Mouse (Mus musculus) mouse trophoblast stem cell (cell line): ENCODE measurements around the gene Vmn1r159.
"Not testable (repeated sequence)": the region's sequence is repeated elsewhere in the genome, so short reads cannot be mapped to it uniquely, and the experiment has no call there.

Experiments
- in situ Hi-C, 2 experiments: fragments of 300-500 bp; cut with MseI, MboI; formaldehyde crosslinking; loops; 2 replicates in 1 of 2; 3 replicates in 1 of 2; pipeline ENCODE4 v1.15.1; 2025

Gene Vmn1r159

DNA sequence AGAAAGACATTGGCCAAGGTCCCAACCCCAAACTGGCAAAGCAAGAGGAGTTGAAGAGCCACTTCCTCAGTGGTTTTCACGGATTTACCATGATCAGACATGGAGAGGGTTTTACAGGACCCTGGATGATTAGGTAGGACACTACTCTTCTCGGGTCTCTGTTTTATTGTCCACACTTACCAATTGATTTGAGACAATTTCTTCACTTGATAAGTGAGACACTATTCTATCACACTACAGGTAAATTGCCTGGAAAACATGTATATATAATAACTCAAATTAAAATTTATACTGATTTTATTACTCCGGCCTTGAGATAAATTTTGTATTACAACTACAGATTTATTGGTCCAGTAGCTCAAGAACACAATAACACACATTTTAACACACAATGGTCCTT lies at the start of gene Vmn1r159:
Gene Vmn1r159, minus strand, starts transcription at position 101 of the 400 bp plus-strand sequence.
- in situ Hi-C loops: not testable (repeated sequence)

- in situ Hi-C loops: not testable (repeated sequence)
Observed at GRCm38 (mm10) chr7:22870924-22871323, 27.5 kb upstream of the Vmn1r159 start, which contains the start of gene Vmn1r160. Vmn1r160 (plus strand) TSS chr7:22871224.
